Mouse (Mus musculus) bone marrow macrophage, adult 2 months (primary cell): Measurements from ENCODE around the gene Adamts17.

ENCODE experiments used
- CTCF ChIP-seq: IDR thresholded peaks from 2 replicates; pipeline ENCODE4 v1.5.1; 2012; ENCODE audit warnings: low read depth, mild to moderate bottlenecking, low read length, moderate library complexity
- POLR2A ChIP-seq: IDR thresholded peaks from 2 replicates; pipeline ENCODE4 v1.6.1; 2012; ENCODE audit warnings: mild to moderate bottlenecking, low read depth, low read length, borderline replicate concordance

DNA sequence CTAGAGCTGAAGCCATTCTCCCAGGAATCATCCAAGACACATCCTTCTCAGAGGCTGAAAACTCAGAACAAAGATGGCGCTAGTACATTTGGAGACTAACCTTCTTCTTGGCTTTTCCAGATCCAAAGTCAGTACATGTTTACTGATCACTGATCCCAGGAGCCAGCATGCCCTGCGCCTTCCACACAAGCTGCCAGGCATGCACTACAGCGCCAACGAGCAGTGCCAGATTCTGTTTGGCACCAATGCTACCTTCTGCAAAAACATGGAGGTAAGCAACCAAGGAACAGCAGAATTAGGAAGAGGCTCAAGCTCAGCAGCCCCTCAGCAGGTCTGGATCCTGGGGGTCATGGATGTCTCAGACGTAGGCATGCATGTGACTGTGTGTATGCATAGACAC lies 164.7 kb downstream of the Adamts17 start:
- TF ChIP-seq POLR2A: no peak
- TF ChIP-seq CTCF: no peak
